Mouse (Mus musculus) mouse trophoblast stem cell (cell line): Measurements from ENCODE around the gene Tcf25.

ENCODE experiments used
- in situ Hi-C, 2 experiments: fragments of 300-500 bp; cut with MseI, MboI; formaldehyde crosslinking; loops; 2 replicates in 1 of 2; 3 replicates in 1 of 2; pipeline ENCODE4 v1.15.1; 2025

Tcf25 gene

GRCm38 (mm10) chr8:123349073-123349472 lies 24.5 kb upstream of the Tcf25 start:
- in situ Hi-C loops = no loop called here

- in situ Hi-C loops = no loop called here
Observed at GRCm38 (mm10) chr8:123352118-123352517, 21.4 kb upstream of the Tcf25 start.

GRCm38 (mm10) chr8:123352786-123353185 lies 20.8 kb upstream of the Tcf25 start:
- in situ Hi-C loops = no loop called here

GRCm38 (mm10) chr8:123353216-123353615 lies 20.3 kb upstream of the Tcf25 start:
- in situ Hi-C loops = no loop called here

- in situ Hi-C loops = no loop called here
Observed at GRCm38 (mm10) chr8:123361082-123361739, 12.3 kb upstream of the Tcf25 start.

GRCm38 (mm10) chr8:123374239-123374578 lies 656 bp downstream of the Tcf25 start:
- in situ Hi-C loops = no loop called here

GRCm38 (mm10) chr8:123375701-123376100 lies 2.1 kb downstream of the Tcf25 start:
- in situ Hi-C loops = no loop called here

- in situ Hi-C loops = no loop called here
Observed at GRCm38 (mm10) chr8:123376106-123376505, 2.6 kb downstream of the Tcf25 start.

- in situ Hi-C loops = no loop called here
Observed at GRCm38 (mm10) chr8:123381711-123382110, 8.2 kb downstream of the Tcf25 start.

GRCm38 (mm10) chr8:123382516-123382915 lies 9.0 kb downstream of the Tcf25 start:
- in situ Hi-C loops = no loop called here

- in situ Hi-C loops = no loop called here
Observed at GRCm38 (mm10) chr8:123384883-123385540, 11.5 kb downstream of the Tcf25 start.

GRCm38 (mm10) chr8:123387041-123387440 lies 13.5 kb downstream of the Tcf25 start:
- in situ Hi-C loops = no loop called here

- in situ Hi-C loops = no loop called here
Observed at GRCm38 (mm10) chr8:123387801-123388200, 14.2 kb downstream of the Tcf25 start.

GRCm38 (mm10) chr8:123389026-123389425 lies 15.5 kb downstream of the Tcf25 start:
- in situ Hi-C loops = no loop called here

- in situ Hi-C loops = no loop called here
Observed at GRCm38 (mm10) chr8:123398308-123398707, 24.8 kb downstream of the Tcf25 start.

GRCm38 (mm10) chr8:123401936-123402335 lies 28.4 kb downstream of the Tcf25 start:
- in situ Hi-C loops = no loop called here

GRCm38 (mm10) chr8:123402730-123403326 lies 29.3 kb downstream of the Tcf25 start:
- in situ Hi-C loops = no loop called here

- in situ Hi-C loops = no loop called here
Observed at GRCm38 (mm10) chr8:123404521-123404920, 31.0 kb downstream of the Tcf25 start.

- in situ Hi-C loops = no loop called here
Observed at GRCm38 (mm10) chr8:123406786-123407185, 33.2 kb downstream of the Tcf25 start, which contains the start of gene Mc1r. Gene Mc1r (plus strand): TSS chr8:123407107.

GRCm38 (mm10) chr8:123407612-123408011 lies 34.1 kb downstream of the Tcf25 start:
- in situ Hi-C loops = no loop called here

GRCm38 (mm10) chr8:123408586-123409544 lies 35.3 kb downstream of the Tcf25 start:
- in situ Hi-C loops = no loop called here

GRCm38 (mm10) chr8:123410049-123410587 lies 36.6 kb downstream of the Tcf25 start:
- in situ Hi-C loops = no loop called here
